Mouse (Mus musculus) cerebellum, postnatal 36 days (tissue): ENCODE measurements around the gene Tfpt.

Experiments used
- DNase-seq, 2 experiments: peaks; one replicate each; pipeline ENCODE4 v3.0.0; 2021 to 2022; ENCODE audit warnings: mixed read lengths in 2 of 2

The Tfpt gene

GRCm38 (mm10) chr7:3629543-3630477 lies at the start of gene Tfpt, which contains the start of gene Prpf31:
TSS of gene Tfpt (minus strand) at chr7:3629929.
TSS of gene Prpf31 (plus strand) at chr7:3629985.
- peak; percentile 90 to 97 for DNase-seq

- no peak for DNase-seq
These were observed 47.6 kb upstream of the Tfpt start, which contains the start of gene Tmc4 for GRCm38 (mm10) chr7:3677342-3677741. TSS of gene Tmc4 (minus strand) at chr7:3677553.

- DNase-seq: no peak
These were observed 46.6 kb upstream of the Tfpt start for GRCm38 (mm10) chr7:3676371-3676770.

GRCm38 (mm10) chr7:3675228-3675548 lies 45.5 kb upstream of the Tfpt start:
- no peak for DNase-seq

GRCm38 (mm10) chr7:3674507-3675227 lies 44.9 kb upstream of the Tfpt start:
- DNase-seq: peak; percentile 87

GRCm38 (mm10) chr7:3666921-3667391 lies 37.2 kb upstream of the Tfpt start:
- DNase-seq: no peak

GRCm38 (mm10) chr7:3665215-3666114 lies 35.7 kb upstream of the Tfpt start, which contains the start of gene Leng1:
TSS of gene Leng1 (minus strand) at chr7:3665840.
- peak; percentile 95 to 96 for DNase-seq

GRCm38 (mm10) chr7:3664524-3665214 lies 34.9 kb upstream of the Tfpt start:
- no peak for DNase-seq

- DNase-seq: no peak
These were observed 28.8 kb upstream of the Tfpt start for GRCm38 (mm10) chr7:3658578-3658977.

GRCm38 (mm10) chr7:3656966-3657365 lies 27.2 kb upstream of the Tfpt start:
- DNase-seq: no peak

- no peak for DNase-seq
These were observed 16.9 kb upstream of the Tfpt start for GRCm38 (mm10) chr7:3646641-3647040.

- DNase-seq: no peak
These were observed 16.5 kb upstream of the Tfpt start for GRCm38 (mm10) chr7:3646188-3646587.

GRCm38 (mm10) chr7:3645488-3646025 lies 15.8 kb upstream of the Tfpt start:
- DNase-seq: no peak

- DNase-seq: peak; percentile 97
These were observed 15.2 kb upstream of the Tfpt start, which contains the start of gene Cnot3 for GRCm38 (mm10) chr7:3644672-3645487. TSS of gene Cnot3 (plus strand) at chr7:3645268.

- DNase-seq: peak in 1 of 2 experiments; percentile 94
These were observed 14.6 kb upstream of the Tfpt start for GRCm38 (mm10) chr7:3644348-3644671.

- DNase-seq: no peak
These were observed 14.1 kb upstream of the Tfpt start for GRCm38 (mm10) chr7:3643843-3644242.

- no peak for DNase-seq
These were observed 13.7 kb upstream of the Tfpt start for GRCm38 (mm10) chr7:3643412-3643811.

- no peak for DNase-seq
These were observed 718 bp upstream of the Tfpt start for GRCm38 (mm10) chr7:3630478-3630815.

- DNase-seq: no peak
These were observed 699 bp downstream of the Tfpt start for GRCm38 (mm10) chr7:3629030-3629429.

- DNase-seq: peak; percentile 85 to 90
These were observed 12.3 kb downstream of the Tfpt start, which contains the start of gene Ndufa3 for GRCm38 (mm10) chr7:3617242-3617995. TSS of gene Ndufa3 (plus strand) at chr7:3617373.
